Mouse (Mus musculus) embryonic stem cell, embryonic (primary cell): ENCODE measurements around the gene Gm10142.
"Not testable (repeated sequence)": the region's sequence is repeated elsewhere in the genome, so short reads cannot be mapped to it uniquely, and the experiment has no call there.

ENCODE experiments used
- CTCF ChIA-PET, 4 experiments: fragments of 300-600 bp in 2 of 4; fragments of 350-600 bp in 2 of 4; sonication (Branson Sonifier 250); formaldehyde crosslinking; loops; one replicate each; lab custom pipeline; 2022; ENCODE audit warnings: inconsistent platforms in 2 of 4; lab: Charles Lee
- POLR2A ChIA-PET, 4 experiments: fragments of 300-600 bp in 2 of 4; fragments of 350-600 bp in 2 of 4; sonication (Branson Sonifier 250); formaldehyde crosslinking; loops; one replicate each; lab custom pipeline; 2022; ENCODE audit warnings: antibody characterized with exemption in 4 of 4, inconsistent platforms in 1 of 4; lab: Charles Lee

Gene Gm10142

GRCm38 (mm10) chr10:77724855-77725254, 9.2 kb downstream of the Gm10142 start:
- ChIA-PET CTCF (interaction anchor here (0.5 to 1.8 kb wide), 42 partner anchors 8 to 1879 kb away, joined by 3 to 10 read pairs (median 4); partner anchors contain the start of genes Gm9736 (in 1 of the 4), Pofut2 (in 1 of the 4), Pttg1ip (in 1 of the 4) and Tspear (in 1 of the 4)), POLR2A (interaction anchor here in 3 of 4 experiments (0.6 to 1.5 kb wide), 5 partner anchors 26 to 520 kb away, joined by 3 to 5 read pairs (median 4); no protein-coding TSS in a partner anchor)

GRCm38 (mm10) chr10:77726186-77726585, 10.6 kb downstream of the Gm10142 start, which contains the start of gene Gm10100:
Gene Gm10100, plus strand, starts transcription at chr10:77726486.
- POLR2A ChIA-PET: no interaction called here
- CTCF ChIA-PET: interaction anchor here in 1 of 4 experiments (1.1 to 1.8 kb wide), 2 partner anchors 47 to 138 kb away, joined by 3 to 9 read pairs; no protein-coding TSS in a partner anchor

- ChIA-PET POLR2A (no interaction called here), CTCF (interaction anchor here in 3 of 4 experiments (0.5 to 3.1 kb wide), 5 partner anchors 10 to 211 kb away, joined by 3 to 11 read pairs (median 4); partner anchors contain the start of gene Gm18596 (in 1 of the 3))
These were observed 12.7 kb downstream of the Gm10142 start for GRCm38 (mm10) chr10:77728280-77728679.

- ChIA-PET POLR2A (interaction anchor here in 1 of 4 experiments (0.6 kb wide), 1 partner anchor 527 kb away, joined by 3 read pairs; no protein-coding TSS in a partner anchor), CTCF (interaction anchor here in 3 of 4 experiments (0.6 to 3.1 kb wide), 10 partner anchors 9 to 217 kb away, joined by 3 to 11 read pairs (median 3); partner anchors contain the start of genes Gm18596 (in 1 of the 3) and Krtap12-1 (in 1 of the 3))
These were observed 13.6 kb downstream of the Gm10142 start for GRCm38 (mm10) chr10:77729241-77729640.

GRCm38 (mm10) chr10:77735928-77736327, 20.3 kb downstream of the Gm10142 start:
- ChIA-PET CTCF (no interaction called here), POLR2A (no interaction called here)

GRCm38 (mm10) chr10:77738929-77739328, 23.3 kb downstream of the Gm10142 start:
- ChIA-PET POLR2A (no interaction called here), CTCF (interaction anchor here in 2 of 4 experiments (0.6 to 1.6 kb wide), 2 partner anchors 10 to 641 kb away, joined by 8 to 9 read pairs; no protein-coding TSS in a partner anchor)

- POLR2A ChIA-PET: not testable (repeated sequence)
- CTCF ChIA-PET: interaction anchor here (0.5 to 2.4 kb wide), 5 partner anchors 13 to 278 kb away, joined by 3 to 11 read pairs (median 4); partner anchors contain the start of gene Gm19402 (in 1 of the 4)
These were observed 26.5 kb downstream of the Gm10142 start, which contains the start of gene Gm18596 for GRCm38 (mm10) chr10:77741924-77742688. Gene Gm18596, minus strand, starts transcription at chr10:77742638.

- POLR2A ChIA-PET: not testable (repeated sequence)
- CTCF ChIA-PET: interaction anchor here in 1 of 4 experiments (1.8 kb wide), 1 partner anchor 26 kb away, joined by 5 read pairs; no protein-coding TSS in a partner anchor
These were observed 35.1 kb downstream of the Gm10142 start for GRCm38 (mm10) chr10:77750686-77751085.

- CTCF ChIA-PET: interaction anchor here in 1 of 4 experiments (1.8 kb wide), 1 partner anchor 27 kb away, joined by 5 read pairs; no protein-coding TSS in a partner anchor
- POLR2A ChIA-PET: not testable (repeated sequence)
These were observed 35.6 kb downstream of the Gm10142 start, which contains the start of gene Gm9736 for GRCm38 (mm10) chr10:77751254-77751653. Gene Gm9736, minus strand, starts transcription at chr10:77751354.

GRCm38 (mm10) chr10:77752312-77752711, 36.7 kb downstream of the Gm10142 start:
- POLR2A ChIA-PET: not testable (repeated sequence)
- CTCF ChIA-PET: interaction anchor here (0.6 to 1.9 kb wide), 5 partner anchors 125 to 249 kb away, joined by 4 to 7 read pairs (median 5); no protein-coding TSS in a partner anchor

GRCm38 (mm10) chr10:77753448-77753847, 37.8 kb downstream of the Gm10142 start:
- CTCF ChIA-PET: interaction anchor here (0.6 to 1.9 kb wide), 13 partner anchors 56 to 1897 kb away, joined by 3 to 10 read pairs (median 5); partner anchors contain the start of gene Krtap10-10 (in 1 of the 4)
- POLR2A ChIA-PET: no interaction called here

GRCm38 (mm10) chr10:77759582-77759981, 44.0 kb downstream of the Gm10142 start, which contains the start of gene Gm3233:
Gene Gm3233, minus strand, starts transcription at chr10:77759682.
- CTCF ChIA-PET, POLR2A ChIA-PET: not testable (repeated sequence)
